Mouse (Mus musculus): Measurements from ENCODE around the gene Gm13283. TPM values are rescaled to one million over a fixed set of nuclear protein-coding genes. Genes with fewer than 3 reads are reported as not detected.
A peak's percentile ranks its signal among the peaks of the same experiment; 100 is the strongest.
"Not testable (repeated sequence)": the region's sequence is repeated elsewhere in the genome, so short reads cannot be mapped to it uniquely, and the experiment has no call there.

The Gm13283 gene
- total and polyA plus RNA-seq, 2 experiments from 2014 or later: not detected

DNA sequence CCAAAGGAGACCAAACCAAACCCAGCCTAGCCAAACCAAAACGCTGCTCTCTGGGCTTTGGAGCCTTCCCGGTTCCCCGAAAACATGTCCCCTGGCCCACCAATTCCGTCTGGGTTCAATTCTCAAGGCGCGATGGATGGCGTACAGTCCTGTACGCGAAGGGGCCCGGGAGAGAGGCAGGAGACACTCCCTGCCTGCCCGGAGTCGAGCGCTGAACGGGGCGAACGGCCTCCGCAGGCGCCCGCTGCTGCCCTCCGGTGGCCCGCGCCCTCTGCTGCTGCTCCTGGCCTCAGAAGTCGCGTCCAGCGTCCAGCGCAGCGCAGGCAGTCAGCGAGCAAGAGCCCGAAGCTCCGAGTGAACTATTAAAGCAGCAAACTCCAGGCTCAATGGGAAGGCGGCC lies 22.4 kb downstream of the Gm13283 start:
- not testable (repeated sequence) for H3K9me3 ChIP-seq (ENCODE audit: low read length); H3K36me3 ChIP-seq (ENCODE audit: insufficient read depth, low read length); H3K27me3 ChIP-seq (ENCODE audit: insufficient read depth, low read length); DNase-seq (ENCODE audit: low spot score); H3K4me2 ChIP-seq (ENCODE audit: low read depth, low read length, poor library complexity, severe bottlenecking); H3K9ac ChIP-seq (replicated peaks; ENCODE audit: low read length, poor library complexity, severe bottlenecking); H3K4me3 ChIP-seq (ENCODE audit: low read depth, low read length); H3K27ac ChIP-seq (ENCODE audit: low read depth, low read length); H3K4me1 ChIP-seq (ENCODE audit: insufficient read depth, low read length); ATAC-seq (ENCODE audit: low FRiP score)
- TF ChIP-seq CTCF (IDR thresholded peaks at IDR 0.05): 0 out of 2 replicates have a peak, but pooled peaks have one; percentile 12
- WGBS: no CpG with 5 or more reads among the region's 31 CpGs

DNA sequence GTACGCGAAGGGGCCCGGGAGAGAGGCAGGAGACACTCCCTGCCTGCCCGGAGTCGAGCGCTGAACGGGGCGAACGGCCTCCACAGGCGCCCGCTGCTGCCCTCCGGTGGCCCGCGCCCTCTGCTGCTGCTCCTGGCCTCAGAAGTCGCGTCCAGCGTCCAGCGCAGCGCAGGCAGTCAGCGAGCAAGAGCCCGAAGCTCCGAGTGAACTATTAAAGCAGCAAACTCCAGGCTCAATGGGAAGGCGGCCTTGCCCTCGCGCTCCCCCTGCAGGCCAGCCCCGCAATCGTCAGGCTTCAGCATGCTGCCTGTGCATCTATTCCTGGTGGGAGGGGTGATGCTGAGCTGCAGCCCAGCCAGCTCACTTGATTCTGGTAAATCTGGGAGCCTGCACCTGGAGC lies 25.5 kb downstream of the Gm13283 start, which contains the start of gene Gm13276:
Gene Gm13276 (plus strand): TSS at position 301 of the 400 bp plus-strand sequence.
- not testable (repeated sequence) for H3K4me3 ChIP-seq (ENCODE audit: low read depth, low read length); ATAC-seq (ENCODE audit: low FRiP score); H3K4me1 ChIP-seq (ENCODE audit: insufficient read depth, low read length); H3K9me3 ChIP-seq (ENCODE audit: low read length); H3K4me2 ChIP-seq (ENCODE audit: low read depth, low read length, poor library complexity, severe bottlenecking); H3K36me3 ChIP-seq (ENCODE audit: insufficient read depth, low read length); H3K27ac ChIP-seq (ENCODE audit: low read depth, low read length); DNase-seq (ENCODE audit: low spot score); H3K9ac ChIP-seq (replicated peaks; ENCODE audit: low read length, poor library complexity, severe bottlenecking); H3K27me3 ChIP-seq (ENCODE audit: insufficient read depth, low read length)
- no CpG with 5 or more reads among the region's 27 CpGs for WGBS

DNA sequence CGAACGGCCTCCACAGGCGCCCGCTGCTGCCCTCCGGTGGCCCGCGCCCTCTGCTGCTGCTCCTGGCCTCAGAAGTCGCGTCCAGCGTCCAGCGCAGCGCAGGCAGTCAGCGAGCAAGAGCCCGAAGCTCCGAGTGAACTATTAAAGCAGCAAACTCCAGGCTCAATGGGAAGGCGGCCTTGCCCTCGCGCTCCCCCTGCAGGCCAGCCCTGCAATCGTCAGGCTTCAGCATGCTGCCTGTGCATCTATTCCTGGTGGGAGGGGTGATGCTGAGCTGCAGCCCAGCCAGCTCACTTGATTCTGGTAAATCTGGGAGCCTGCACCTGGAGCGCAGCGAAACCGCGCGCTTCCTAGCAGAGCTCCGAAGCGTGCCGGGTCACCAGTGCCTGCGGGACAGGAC lies 28.5 kb downstream of the Gm13283 start, which contains the start of gene Gm13277:
Gene Gm13277 (plus strand): TSS at position 231 of the 400 bp plus-strand sequence.
- not testable (repeated sequence) for H3K9ac ChIP-seq (replicated peaks; ENCODE audit: low read length, poor library complexity, severe bottlenecking); H3K36me3 ChIP-seq (ENCODE audit: insufficient read depth, low read length); H3K4me2 ChIP-seq (ENCODE audit: low read depth, low read length, poor library complexity, severe bottlenecking); H3K27ac ChIP-seq (ENCODE audit: low read depth, low read length); H3K27me3 ChIP-seq (ENCODE audit: insufficient read depth, low read length); DNase-seq (ENCODE audit: low spot score); ATAC-seq (ENCODE audit: low FRiP score); H3K4me1 ChIP-seq (ENCODE audit: insufficient read depth, low read length); H3K4me3 ChIP-seq (ENCODE audit: low read depth, low read length); H3K9me3 ChIP-seq (ENCODE audit: low read length)
- WGBS: no CpG with 5 or more reads among the region's 28 CpGs
- peak; percentile 59 for TF ChIP-seq CTCF (IDR thresholded peaks at IDR 0.05)

- WGBS: no CpG with 5 or more reads among the region's 28 CpGs
- not testable (repeated sequence) for H3K4me1 ChIP-seq (ENCODE audit: insufficient read depth, low read length); DNase-seq (ENCODE audit: low spot score); ATAC-seq (ENCODE audit: low FRiP score); H3K4me2 ChIP-seq (ENCODE audit: low read depth, low read length, poor library complexity, severe bottlenecking); H3K9me3 ChIP-seq (ENCODE audit: low read length); H3K9ac ChIP-seq (replicated peaks; ENCODE audit: low read length, poor library complexity, severe bottlenecking); H3K27me3 ChIP-seq (ENCODE audit: insufficient read depth, low read length); H3K27ac ChIP-seq (ENCODE audit: low read depth, low read length); H3K36me3 ChIP-seq (ENCODE audit: insufficient read depth, low read length); H3K4me3 ChIP-seq (ENCODE audit: low read depth, low read length)
These were observed 31.3 kb downstream of the Gm13283 start, which contains the start of gene Gm13278 for GRCm38 (mm10) chr4:88791250-88791649. Gene Gm13278, plus strand, starts transcription at chr4:88791550.

GRCm38 (mm10) chr4:88793936-88794675 lies 34.2 kb downstream of the Gm13283 start, which contains the start of gene Gm13275:
Gene Gm13275, plus strand, starts transcription at chr4:88794487.
- H3K36me3 ChIP-seq (ENCODE audit: insufficient read depth, low read length); DNase-seq (ENCODE audit: low spot score); ATAC-seq (ENCODE audit: low FRiP score); H3K4me1 ChIP-seq (ENCODE audit: insufficient read depth, low read length); H3K27ac ChIP-seq (ENCODE audit: low read depth, low read length); H3K4me3 ChIP-seq (ENCODE audit: low read depth, low read length); H3K4me2 ChIP-seq (ENCODE audit: low read depth, low read length, poor library complexity, severe bottlenecking); H3K9ac ChIP-seq (replicated peaks; ENCODE audit: low read length, poor library complexity, severe bottlenecking); H3K9me3 ChIP-seq (ENCODE audit: low read length); H3K27me3 ChIP-seq (ENCODE audit: insufficient read depth, low read length): not testable (repeated sequence)
- 0% methylated on average over 8 of the region's 52 CpGs for WGBS
- TF ChIP-seq CTCF (IDR thresholded peaks at IDR 0.05): peak; percentile 39

DNA sequence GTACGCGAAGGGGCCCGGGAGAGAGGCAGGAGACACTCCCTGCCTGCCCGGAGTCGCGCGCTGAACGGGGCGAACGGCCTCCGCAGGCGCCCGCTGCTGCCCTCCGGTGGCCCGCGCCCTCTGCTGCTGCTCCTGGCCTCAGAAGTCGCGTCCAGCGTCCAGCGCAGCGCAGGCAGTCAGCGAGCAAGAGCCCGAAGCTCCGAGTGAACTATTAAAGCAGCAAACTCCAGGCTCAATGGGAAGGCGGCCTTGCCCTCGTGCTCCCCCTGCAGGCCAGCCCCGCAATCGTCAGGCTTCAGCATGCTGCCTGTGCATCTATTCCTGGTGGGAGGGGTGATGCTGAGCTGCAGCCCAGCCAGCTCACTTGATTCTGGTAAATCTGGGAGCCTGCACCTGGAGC lies 37.2 kb downstream of the Gm13283 start, which contains the start of gene Gm13279:
Gene Gm13279 (plus strand): TSS at position 301 of the 400 bp plus-strand sequence.
- H3K4me3 ChIP-seq (ENCODE audit: low read depth, low read length); ATAC-seq (ENCODE audit: low FRiP score): not testable (repeated sequence)
- no CpG with 5 or more reads among the region's 28 CpGs for WGBS

DNA sequence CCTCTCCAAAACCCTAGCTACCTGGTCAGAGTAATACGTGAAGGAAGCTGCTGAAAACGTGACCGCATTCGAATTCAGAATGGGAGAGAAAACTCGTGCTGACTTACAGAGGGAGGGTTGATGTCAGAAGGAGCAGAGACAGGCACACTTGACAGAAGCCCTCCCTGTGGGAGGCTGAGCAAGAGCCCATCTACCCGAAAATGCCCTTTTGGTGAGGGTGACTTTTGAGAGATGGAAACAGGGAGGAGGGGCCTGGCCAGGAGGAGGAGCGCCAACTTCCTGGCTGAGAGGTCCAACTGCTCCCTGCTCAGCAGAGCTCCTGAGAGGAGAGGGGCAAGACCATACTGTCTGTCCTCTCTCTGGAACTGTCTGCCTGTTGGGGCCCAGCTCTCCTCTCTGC lies 39.4 kb downstream of the Gm13283 start, which contains the start of gene Gm13285:
Gene Gm13285 (plus strand): TSS at position 301 of the 400 bp plus-strand sequence.
- H3K27me3 ChIP-seq (ENCODE audit: insufficient read depth, low read length); H3K4me1 ChIP-seq (ENCODE audit: insufficient read depth, low read length); H3K36me3 ChIP-seq (ENCODE audit: insufficient read depth, low read length); DNase-seq (ENCODE audit: low spot score); H3K4me3 ChIP-seq (ENCODE audit: low read depth, low read length); H3K9ac ChIP-seq (replicated peaks; ENCODE audit: low read length, poor library complexity, severe bottlenecking); H3K27ac ChIP-seq (ENCODE audit: low read depth, low read length); H3K9me3 ChIP-seq (ENCODE audit: low read length); H3K4me2 ChIP-seq (ENCODE audit: low read depth, low read length, poor library complexity, severe bottlenecking); ATAC-seq (ENCODE audit: low FRiP score): not testable (repeated sequence)
- WGBS: 17% methylated on average over 3 of the region's 7 CpGs

More for the DNA sequence above, 37.2 kb downstream of the Gm13283 start, which contains the start of gene Gm13279:
- not testable (repeated sequence) for H3K27me3 ChIP-seq (ENCODE audit: insufficient read depth, low read length); DNase-seq (ENCODE audit: low spot score); H3K9me3 ChIP-seq (ENCODE audit: low read length); H3K4me1 ChIP-seq (ENCODE audit: insufficient read depth, low read length); H3K4me2 ChIP-seq (ENCODE audit: low read depth, low read length, poor library complexity, severe bottlenecking); H3K27ac ChIP-seq (ENCODE audit: low read depth, low read length); H3K9ac ChIP-seq (replicated peaks; ENCODE audit: low read length, poor library complexity, severe bottlenecking); H3K36me3 ChIP-seq (ENCODE audit: insufficient read depth, low read length)

DNA sequence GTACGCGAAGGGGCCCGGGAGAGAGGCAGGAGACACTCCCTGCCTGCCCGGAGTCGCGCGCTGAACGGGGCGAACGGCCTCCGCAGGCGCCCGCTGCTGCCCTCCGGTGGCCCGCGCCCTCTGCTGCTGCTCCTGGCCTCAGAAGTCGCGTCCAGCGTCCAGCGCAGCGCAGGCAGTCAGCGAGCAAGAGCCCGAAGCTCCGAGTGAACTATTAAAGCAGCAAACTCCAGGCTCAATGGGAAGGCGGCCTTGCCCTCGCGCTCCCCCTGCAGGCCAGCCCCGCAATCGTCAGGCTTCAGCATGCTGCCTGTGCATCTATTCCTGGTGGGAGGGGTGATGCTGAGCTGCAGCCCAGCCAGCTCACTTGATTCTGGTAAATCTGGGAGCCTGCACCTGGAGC lies 43.0 kb downstream of the Gm13283 start, which contains the start of gene Gm13287:
Gene Gm13287 (plus strand): TSS at position 301 of the 400 bp plus-strand sequence.
- H3K9me3 ChIP-seq (ENCODE audit: low read length); H3K4me3 ChIP-seq (ENCODE audit: low read depth, low read length); H3K4me1 ChIP-seq (ENCODE audit: insufficient read depth, low read length); H3K4me2 ChIP-seq (ENCODE audit: low read depth, low read length, poor library complexity, severe bottlenecking); H3K27me3 ChIP-seq (ENCODE audit: insufficient read depth, low read length); H3K36me3 ChIP-seq (ENCODE audit: insufficient read depth, low read length); ATAC-seq (ENCODE audit: low FRiP score); DNase-seq (ENCODE audit: low spot score); H3K9ac ChIP-seq (replicated peaks; ENCODE audit: low read length, poor library complexity, severe bottlenecking); H3K27ac ChIP-seq (ENCODE audit: low read depth, low read length): not testable (repeated sequence)
- WGBS: no CpG with 5 or more reads among the region's 29 CpGs
